Mouse (Mus musculus): ENCODE results near the gene Fam71e1. TPM values are rescaled to one million over a fixed set of nuclear protein-coding genes. Genes with fewer than 3 reads are reported as not detected.
A peak's percentile ranks its signal among the peaks of the same experiment; 100 is the strongest.

Gene Fam71e1
- polyA plus RNA-seq, 1 experiment from 2014 or later = 25.3 TPM

GRCm38 (mm10) chr7:44469677-44470675, 26.4 kb upstream of the Fam71e1 start:
- no peaks in the 10 kb centered on the region for H3K9me3 ChIP-seq (ENCODE audit: control insufficient read depth, low read length)
- DNase-seq (ENCODE audit: low spot score) (peak; percentile 54), ATAC-seq (replicated peaks; ENCODE audit: low FRiP score) (no peak)
- H3K27ac ChIP-seq (ENCODE audit: low read depth, low read length) = 0 out of 2 replicates have a peak overlapping the region, but pooled peaks have one; percentile 87
- H3K36me3 ChIP-seq (ENCODE audit: control insufficient read depth, insufficient read depth, low read length) = no peaks in the 10 kb centered on the region
- H3K4me1 ChIP-seq (replicated peaks; ENCODE audit: control insufficient read depth, insufficient read depth, low read length) = peaks cover 19% of the 10 kb centered on the region
- H3K9ac ChIP-seq (ENCODE audit: low read length) = no peak overlapping the region
- no peak overlapping the region for H3K4me3 ChIP-seq (ENCODE audit: low read depth, low read length)
- 85% methylated on average over 16 of the region's 16 CpGs for WGBS
- no peak overlapping the region for H3K4me2 ChIP-seq (ENCODE audit: low read depth, low read length, severe bottlenecking)
- H3K27me3 ChIP-seq (ENCODE audit: control insufficient read depth, insufficient read depth, low read length) = no peaks in the 10 kb centered on the region

- WGBS = 87% methylated on average over 16 of the region's 16 CpGs
- peak; percentile 47 for DNase-seq (ENCODE audit: low spot score)
- ATAC-seq (replicated peaks; ENCODE audit: low FRiP score) = no peak
- H3K36me3 ChIP-seq (ENCODE audit: control insufficient read depth, insufficient read depth, low read length) = no peaks in the 10 kb centered on the region
- H3K4me3 ChIP-seq (ENCODE audit: low read depth, low read length) = no peak overlapping the region
- no peak overlapping the region for H3K9ac ChIP-seq (ENCODE audit: low read length)
- no peak overlapping the region for H3K4me2 ChIP-seq (ENCODE audit: low read depth, low read length, severe bottlenecking)
- H3K27ac ChIP-seq (ENCODE audit: low read depth, low read length) = no peak overlapping the region
- H3K4me1 ChIP-seq (replicated peaks; ENCODE audit: control insufficient read depth, insufficient read depth, low read length) = peaks cover 22% of the 10 kb centered on the region
- H3K27me3 ChIP-seq (ENCODE audit: control insufficient read depth, insufficient read depth, low read length) = no peaks in the 10 kb centered on the region
- H3K9me3 ChIP-seq (ENCODE audit: control insufficient read depth, low read length) = no peaks in the 10 kb centered on the region
These were observed 25.4 kb upstream of the Fam71e1 start for GRCm38 (mm10) chr7:44470696-44471612.

- Histone ChIP-seq H3K27ac (ENCODE audit: low read depth, low read length) (no peak overlapping the region), H3K9me3 (ENCODE audit: control insufficient read depth, low read length) (no peaks in the 10 kb centered on the region), H3K27me3 (ENCODE audit: control insufficient read depth, insufficient read depth, low read length) (no peaks in the 10 kb centered on the region), H3K36me3 (ENCODE audit: control insufficient read depth, insufficient read depth, low read length) (no peaks in the 10 kb centered on the region), H3K9ac (ENCODE audit: low read length) (no peak overlapping the region), H3K4me2 (ENCODE audit: low read depth, low read length, severe bottlenecking) (no peak overlapping the region), H3K4me3 (ENCODE audit: low read depth, low read length) (no peak overlapping the region), H3K4me1 (replicated peaks; ENCODE audit: control insufficient read depth, insufficient read depth, low read length) (peaks cover 22% of the 10 kb centered on the region)
- DNase-seq (ENCODE audit: low spot score) = peak; percentile 49
- no peak for ATAC-seq (replicated peaks; ENCODE audit: low FRiP score)
- 51% methylated on average over 6 of the region's 6 CpGs for WGBS
These were observed 24.4 kb upstream of the Fam71e1 start for GRCm38 (mm10) chr7:44471880-44472557.

DNA sequence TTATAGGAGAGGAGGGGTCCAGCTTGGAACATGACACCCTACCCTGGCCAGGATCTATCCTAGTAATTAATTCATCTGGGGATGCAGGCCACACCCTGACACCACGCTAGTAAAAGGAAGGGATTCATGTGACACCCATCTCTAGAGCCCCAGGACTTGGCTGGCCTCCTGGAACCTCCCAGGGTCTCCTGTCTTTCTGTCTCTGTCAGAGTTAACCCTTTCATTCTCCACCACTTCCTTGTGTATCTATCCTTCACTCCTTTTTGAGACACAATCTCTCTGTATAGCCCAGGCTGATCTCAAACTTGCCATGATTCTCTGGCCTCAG, 23.9 kb upstream of the Fam71e1 start:
- Histone ChIP-seq H3K4me3 (ENCODE audit: low read depth, low read length) (no peak overlapping the region), H3K36me3 (ENCODE audit: control insufficient read depth, insufficient read depth, low read length) (no peaks in the 10 kb centered on the region), H3K9me3 (ENCODE audit: control insufficient read depth, low read length) (no peaks in the 10 kb centered on the region), H3K4me2 (ENCODE audit: low read depth, low read length, severe bottlenecking) (no peak overlapping the region), H3K27me3 (ENCODE audit: control insufficient read depth, insufficient read depth, low read length) (no peaks in the 10 kb centered on the region), H3K4me1 (replicated peaks; ENCODE audit: control insufficient read depth, insufficient read depth, low read length) (peaks cover 22% of the 10 kb centered on the region), H3K27ac (ENCODE audit: low read depth, low read length) (no peak overlapping the region), H3K9ac (ENCODE audit: low read length) (no peak overlapping the region)
- ATAC-seq (replicated peaks; ENCODE audit: low FRiP score) (no peak), DNase-seq (ENCODE audit: low spot score) (no peak)
- WGBS = 17% methylated on average over 1 of the region's 1 CpGs

- Histone ChIP-seq H3K4me1 (replicated peaks; ENCODE audit: control insufficient read depth, insufficient read depth, low read length) (peaks cover 22% of the 10 kb centered on the region), H3K9me3 (ENCODE audit: control insufficient read depth, low read length) (no peaks in the 10 kb centered on the region), H3K9ac (ENCODE audit: low read length) (no peak overlapping the region), H3K27me3 (ENCODE audit: control insufficient read depth, insufficient read depth, low read length) (0 out of 2 replicates have a peak, but pooled peaks cover 2% of the 10 kb centered on the region), H3K4me3 (ENCODE audit: low read depth, low read length) (no peak overlapping the region), H3K36me3 (ENCODE audit: control insufficient read depth, insufficient read depth, low read length) (no peaks in the 10 kb centered on the region), H3K27ac (ENCODE audit: low read depth, low read length) (no peak overlapping the region), H3K4me2 (ENCODE audit: low read depth, low read length, severe bottlenecking) (no peak overlapping the region)
- WGBS = 66% methylated on average over 9 of the region's 9 CpGs
- ATAC-seq (replicated peaks; ENCODE audit: low FRiP score) (no peak), DNase-seq (ENCODE audit: low spot score) (peak; percentile 52)
These were observed 23.3 kb upstream of the Fam71e1 start for GRCm38 (mm10) chr7:44472961-44473646.

- H3K27me3 ChIP-seq (ENCODE audit: control insufficient read depth, insufficient read depth, low read length) = 0 out of 2 replicates have a peak, but pooled peaks cover 2% of the 10 kb centered on the region
- ATAC-seq (replicated peaks; ENCODE audit: low FRiP score) = peak; percentile 72
- 19% methylated on average over 4 of the region's 4 CpGs for WGBS
These were observed 22.0 kb upstream of the Fam71e1 start for GRCm38 (mm10) chr7:44474419-44474818.

GRCm38 (mm10) chr7:44475046-44475614, 21.3 kb upstream of the Fam71e1 start:
- H3K9me3 ChIP-seq (ENCODE audit: control insufficient read depth, low read length) = no peaks in the 10 kb centered on the region
- H3K9ac ChIP-seq (ENCODE audit: low read length) = no peak overlapping the region
- no peak overlapping the region for H3K4me3 ChIP-seq (ENCODE audit: low read depth, low read length)
- 31% methylated on average over 5 of the region's 5 CpGs for WGBS
- ATAC-seq (replicated peaks; ENCODE audit: low FRiP score) = no peak
- H3K27me3 ChIP-seq (ENCODE audit: control insufficient read depth, insufficient read depth, low read length) = 0 out of 2 replicates have a peak, but pooled peaks cover 2% of the 10 kb centered on the region
- H3K27ac ChIP-seq (ENCODE audit: low read depth, low read length) = no peak overlapping the region
- H3K36me3 ChIP-seq (ENCODE audit: control insufficient read depth, insufficient read depth, low read length) = no peaks in the 10 kb centered on the region
- peak; percentile 48 for DNase-seq (ENCODE audit: low spot score)
- no peak overlapping the region for H3K4me2 ChIP-seq (ENCODE audit: low read depth, low read length, severe bottlenecking)
- H3K4me1 ChIP-seq (replicated peaks; ENCODE audit: control insufficient read depth, insufficient read depth, low read length) = peaks cover 17% of the 10 kb centered on the region

More at GRCm38 (mm10) chr7:44474419-44474818, 22.0 kb upstream of the Fam71e1 start:
- DNase-seq (ENCODE audit: low spot score) = peak; percentile 69
- H3K9me3 ChIP-seq (ENCODE audit: control insufficient read depth, low read length) = no peaks in the 10 kb centered on the region
- peak overlapping the region; percentile 39; the same call in 1 of the 2 replicates for H3K9ac ChIP-seq (ENCODE audit: low read length)
- no peaks in the 10 kb centered on the region for H3K36me3 ChIP-seq (ENCODE audit: control insufficient read depth, insufficient read depth, low read length)
- H3K4me1 ChIP-seq (replicated peaks; ENCODE audit: control insufficient read depth, insufficient read depth, low read length) = peaks cover 17% of the 10 kb centered on the region
- H3K4me2 ChIP-seq (ENCODE audit: low read depth, low read length, severe bottlenecking) = peak overlapping the region; percentile 15; the same call in 1 of the 2 replicates
- H3K4me3 ChIP-seq (ENCODE audit: low read depth, low read length) = no peak overlapping the region
- H3K27ac ChIP-seq (ENCODE audit: low read depth, low read length) = no peak overlapping the region
